ENCODE assay signal across 8 mouse cellular contexts in the genomic region with DNA sequence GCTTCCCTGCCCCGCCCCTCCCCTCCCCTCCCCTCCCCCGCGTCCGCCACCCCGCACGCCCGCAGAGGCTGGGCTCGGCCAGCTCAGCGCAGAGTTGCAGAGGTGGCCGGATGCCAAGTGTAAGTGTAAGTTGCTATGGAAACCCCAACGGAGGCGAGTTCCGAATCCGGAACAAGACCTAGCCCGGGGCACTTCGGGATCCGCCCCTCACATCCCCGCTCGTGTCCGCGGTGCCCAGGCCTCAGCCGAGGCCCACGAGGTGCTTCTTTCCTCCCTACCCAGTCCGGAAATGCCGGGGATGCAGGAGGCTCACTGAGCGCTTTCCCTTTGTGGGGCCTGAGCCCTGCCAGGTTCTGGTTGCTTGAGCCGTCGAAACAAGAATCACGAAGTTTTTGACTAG. TPM values are rescaled to one million over a fixed set of nuclear protein-coding genes. Genes with fewer than 3 reads are reported as not detected.
A peak's percentile ranks its signal among the peaks of the same experiment; 100 is the strongest.
DNase-seq lines count a peak whose midpoint lies in the region; ATAC-seq and TF ChIP-seq lines count a peak whose summit lies in the region.

No protein-coding gene starts in this region.

- H3K4me1 ChIP-seq in heart, adult 2 months (ENCODE audit: control insufficient read depth, insufficient read depth, low read length): peaks cover 2% of the 10 kb centered on the region; the same call in 1 of the 2 replicates
- H3K4me1 ChIP-seq in intestine, postnatal 0 days (replicated peaks; ENCODE audit: control insufficient read depth, insufficient read depth, low read length): peaks cover 7% of the 10 kb centered on the region
- no peaks in the 10 kb centered on the region for H3K4me1 ChIP-seq in liver, embryonic 14.5 days (replicated peaks; ENCODE audit: control insufficient read depth in 2 of 2, insufficient read depth in 2 of 2, low read length in 1 of 2)

- H3ac ChIP-seq in myocyte (ENCODE audit: control insufficient read depth, insufficient read length): no peak overlapping the region

- TF ChIP-seq CTCF in heart, adult 2 months (IDR thresholded peaks at IDR 0.05): no peak
- no peak for TF ChIP-seq CTCF in intestine, postnatal 0 days (IDR thresholded peaks at IDR 0.05; ENCODE audit: low read depth)
- TF ChIP-seq CTCF in liver, embryonic 14.5 days (IDR thresholded peaks at IDR 0.05; ENCODE audit: low read depth): no peak

- H3K9me3 ChIP-seq in intestine, postnatal 0 days (ENCODE audit: control insufficient read depth): no peaks in the 10 kb centered on the region
- no peaks in the 10 kb centered on the region for H3K9me3 ChIP-seq in liver, embryonic 14.5 days (ENCODE audit: control insufficient read depth, low read length)

- no peaks in the 10 kb centered on the region for H3K79me2 ChIP-seq in heart, adult 2 months (replicated peaks; ENCODE audit: control insufficient read depth, insufficient read depth, low read length)
- peaks cover 30% of the 10 kb centered on the region for H3K79me2 ChIP-seq in myocyte (ENCODE audit: control insufficient read depth, insufficient read depth)

- ATAC-seq in intestine, postnatal 0 days: no peak
- no peak for ATAC-seq in liver, embryonic 14.5 days (ENCODE audit: insufficient read depth)

- peaks cover 7% of the 10 kb centered on the region for H3K36me3 ChIP-seq in heart, adult 2 months (ENCODE audit: control insufficient read depth, insufficient read depth, low read length)
- peaks cover 6% of the 10 kb centered on the region; the same call in 1 of the 2 replicates for H3K36me3 ChIP-seq in intestine, postnatal 0 days (ENCODE audit: control insufficient read depth, insufficient read depth)
- H3K36me3 ChIP-seq in liver, embryonic 14.5 days (replicated peaks; ENCODE audit: control insufficient read depth, insufficient read depth, low read depth): no peaks in the 10 kb centered on the region
- H3K36me3 ChIP-seq in myocyte (ENCODE audit: control insufficient read depth, insufficient read depth): peaks cover 27% of the 10 kb centered on the region

- H3K4me3 ChIP-seq in heart, adult 2 months: peak overlapping the region; percentile 47
- peak overlapping the region; percentile 13; the same call in 1 of the 2 replicates for H3K4me3 ChIP-seq in intestine, postnatal 0 days (ENCODE audit: low read depth, low read length)
- H3K4me3 ChIP-seq in liver, embryonic 14.5 days (ENCODE audit: insufficient read depth in 1 of 2, low read depth in 2 of 2, low read length in 2 of 2): peak overlapping the region; percentile 5 to 35
- H3K4me3 ChIP-seq in myocyte: no peak overlapping the region

- H3K4me2 ChIP-seq in intestine, postnatal 0 days (replicated peaks; ENCODE audit: low read depth): peak overlapping the region; percentile 59
- peak overlapping the region; percentile 56 for H3K4me2 ChIP-seq in liver, embryonic 14.5 days (ENCODE audit: low read depth)
- peak overlapping the region; percentile 45 for H3K4me2 ChIP-seq in myocyte (ENCODE audit: low read depth)

- intact Hi-C loops in heart, adult 2 months (cut with DNase I): loop anchor here (1.0 kb wide), 1 partner anchor 9 kb away; no protein-coding TSS in a partner anchor

- WGBS in heart, adult 2 months: 15% methylated on average over 29 of the region's 29 CpGs
- 33% methylated on average over 29 of the region's 29 CpGs for WGBS in intestine, postnatal 0 days
- WGBS in liver, embryonic 14.5 days (ENCODE audit: insufficient replicate concordance): 6% methylated on average over 19 of the region's 29 CpGs

- TF ChIP-seq POLR2A in heart, adult 2 months (IDR thresholded peaks at IDR 0.05; ENCODE audit: insufficient read depth, low read depth, low read length): no peak
- no peak for TF ChIP-seq POLR2A in myocyte (IDR thresholded peaks at IDR 0.05; ENCODE audit: insufficient read length, low read depth)

- TF ChIP-seq EP300 in heart, adult 2 months (IDR thresholded peaks at IDR 0.05; ENCODE audit: insufficient read depth, low read depth, low read length): no peak
- no peak for TF ChIP-seq EP300 in liver, embryonic 14.5 days (IDR thresholded peaks at IDR 0.05; ENCODE audit: low read depth)

- peak overlapping the region; percentile 28; the same call in 1 of the 2 replicates for H3K27ac ChIP-seq in heart, adult 2 months
- H3K27ac ChIP-seq in intestine, postnatal 0 days (ENCODE audit: low read depth, low read length): no peak overlapping the region
- H3K27ac ChIP-seq in liver, embryonic 14.5 days: no peak overlapping the region

- peak; percentile 80 for DNase-seq in 3134 (ENCODE audit: extremely low read depth, insufficient read length, low spot score)
- DNase-seq in MN1 (ENCODE audit: low spot score): peak; percentile 73
- DNase-seq in embryo, embryonic 11 days: peak; percentile 81
- DNase-seq in heart, adult 2 months: peak; percentile 70 to 79
- DNase-seq in liver, embryonic 14.5 days (ENCODE audit: low read depth in 3 of 3, low spot score in 3 of 3): no peak
- peak; percentile 40 for DNase-seq in thymus, postnatal 25 days

- no peak overlapping the region for H3K9ac ChIP-seq in heart, adult 2 months (ENCODE audit: low read depth, low read length)
- H3K9ac ChIP-seq in intestine, postnatal 0 days (ENCODE audit: low read depth, low read length): no peak overlapping the region
- H3K9ac ChIP-seq in liver, embryonic 14.5 days (replicated peaks): no peak overlapping the region

- H3K27me3 ChIP-seq in heart, adult 2 months (ENCODE audit: control insufficient read depth, insufficient read depth, low read length): no peaks in the 10 kb centered on the region
- peaks cover 24% of the 10 kb centered on the region for H3K27me3 ChIP-seq in intestine, postnatal 0 days (replicated peaks; ENCODE audit: control insufficient read depth, insufficient read depth, low read length)
- peaks cover 53% of the 10 kb centered on the region for H3K27me3 ChIP-seq in liver, embryonic 14.5 days (ENCODE audit: control insufficient read depth, insufficient read depth, low read length)
- H3K27me3 ChIP-seq in myocyte (ENCODE audit: control insufficient read depth, insufficient read depth, insufficient read length): no peaks in the 10 kb centered on the region

TF ChIP-seq in myocyte, 11 proteins besides CTCF, POLR2A, EP300 and RAD21:
- TF ChIP-seq MYOD1 (IDR thresholded peaks at IDR 0.05; ENCODE audit: control insufficient read depth in 1 of 3, insufficient read length in 2 of 3, low read depth in 2 of 3) (no peak), TCF3 (IDR thresholded peaks at IDR 0.05; ENCODE audit: insufficient read length, low read depth) (no peak), MAX (IDR thresholded peaks at IDR 0.05; ENCODE audit: low read depth) (no peak), REST (IDR thresholded peaks at IDR 0.05; ENCODE audit: insufficient read depth, insufficient read length) (no peak), TCF12 (IDR thresholded peaks at IDR 0.05; ENCODE audit: insufficient read depth, poor library complexity, severe bottlenecking) (no peak), MYOG (IDR thresholded peaks at IDR 0.05; ENCODE audit: control insufficient read depth in 1 of 3, insufficient read depth in 1 of 3, insufficient read length in 2 of 3, low read depth in 2 of 3) (no peak), E2F4 (IDR thresholded peaks at IDR 0.05; ENCODE audit: insufficient read depth) (no peak), USF1 (IDR thresholded peaks at IDR 0.05; ENCODE audit: low read depth) (no peak), SRF (IDR thresholded peaks at IDR 0.05; ENCODE audit: control insufficient read depth, insufficient read length, low read depth) (no peak), POLR2AphosphoS2 (IDR thresholded peaks at IDR 0.05; ENCODE audit: insufficient read length, low read depth) (no peak), CEBPB (IDR thresholded peaks at IDR 0.05; ENCODE audit: insufficient read depth, poor library complexity, severe bottlenecking) (no peak)

RNA-seq across cellular contexts. Expression of a gene that starts 4.1 kb away (rescaled TPM):
- total RNA-seq in heart, adult 2 months (2021): 10 to 100 TPM; 59.2 to 70.6 TPM
- 22.3 and 54.4 TPM in 2 replicates for polyA plus RNA-seq in heart, adult 2 months (2012; rRNA removed)
- 9.9 and 10.3 TPM in 2 replicates for polyA plus RNA-seq in intestine, postnatal 0 days (2015; fragmentation: Nextera tagmentation; extraction: Ambion mirVana)
- 3.8 and 5.8 TPM in 2 replicates for polyA plus RNA-seq in liver, embryonic 14.5 days (2012; rRNA removed)
- 5.5 and 5.8 TPM in 2 replicates for polyA plus RNA-seq in liver, embryonic 14.5 days (2014; fragmentation: Nextera tagmentation; extraction: Ambion mirVana)
- polyA plus RNA-seq in myocyte (2012; fragmentation: generic; extraction: Trizol): 15.6 TPM

RNA-seq across cellular contexts. Expression of a gene that starts 8.8 kb away (rescaled TPM):
- 100 to 1,000 TPM in 1 of 2 experiments, 10 to 100 TPM in 1; 95.0 to 102 TPM for total RNA-seq in heart, adult 2 months (2021)
- 53.1 and 87.5 TPM in 2 replicates for polyA plus RNA-seq in heart, adult 2 months (2012; rRNA removed)
- 205 and 218 TPM in 2 replicates for polyA plus RNA-seq in intestine, postnatal 0 days (2015; fragmentation: Nextera tagmentation; extraction: Ambion mirVana)
- polyA plus RNA-seq in liver, embryonic 14.5 days (2012; rRNA removed): 27.0 and 36.2 TPM in 2 replicates
- 101 TPM in 2 replicates for polyA plus RNA-seq in liver, embryonic 14.5 days (2014; fragmentation: Nextera tagmentation; extraction: Ambion mirVana)
- 121 TPM for polyA plus RNA-seq in myocyte (2012; fragmentation: generic; extraction: Trizol)

RNA-seq across cellular contexts. Expression of a gene that starts 12.9 kb away (rescaled TPM):
- total RNA-seq in heart, adult 2 months (2021): under 1 TPM; 0.26 to 0.36 TPM
- polyA plus RNA-seq in heart, adult 2 months (2012; rRNA removed): 0.20 and 0.32 TPM in 2 replicates
- polyA plus RNA-seq in intestine, postnatal 0 days (2015; fragmentation: Nextera tagmentation; extraction: Ambion mirVana): 0.08 TPM in 1 of 2 replicates, not detected in the other
- 0.13 TPM in 1 of 2 replicates, not detected in the other for polyA plus RNA-seq in liver, embryonic 14.5 days (2012; rRNA removed)
- polyA plus RNA-seq in liver, embryonic 14.5 days (2014; fragmentation: Nextera tagmentation; extraction: Ambion mirVana): not detected in 2 replicates
- polyA plus RNA-seq in myocyte (2012; fragmentation: generic; extraction: Trizol): 0.62 TPM

Comparison
In these comparisons a context has a peak if more than half of its experiments do, and no peak if none do; other contexts are left out.
1. DNase-seq: peak in 3134 (single experiment), MN1 (single experiment), embryo, embryonic 11 days (single experiment), heart, adult 2 months (2 of 2) and thymus, postnatal 25 days (single experiment); none in liver, embryonic 14.5 days (0 of 3).
2. Peak in every context shown above with its lines, with median percentiles within 50 percentile points of each other: H3K4me2 ChIP-seq.